Mouse (Mus musculus): ENCODE data around the gene Gm21719. TPM values are rescaled to one million over a fixed set of nuclear protein-coding genes. Genes with fewer than 3 reads are reported as not detected.
"Not testable (repeated sequence)": the region's sequence is repeated elsewhere in the genome, so short reads cannot be mapped to it uniquely, and the experiment has no call there.

The Gm21719 gene
- not detected in 2 replicates for polyA plus RNA-seq (2016; fragmentation: Nextera tagmentation; extraction: Ambion mirVana)

DNA sequence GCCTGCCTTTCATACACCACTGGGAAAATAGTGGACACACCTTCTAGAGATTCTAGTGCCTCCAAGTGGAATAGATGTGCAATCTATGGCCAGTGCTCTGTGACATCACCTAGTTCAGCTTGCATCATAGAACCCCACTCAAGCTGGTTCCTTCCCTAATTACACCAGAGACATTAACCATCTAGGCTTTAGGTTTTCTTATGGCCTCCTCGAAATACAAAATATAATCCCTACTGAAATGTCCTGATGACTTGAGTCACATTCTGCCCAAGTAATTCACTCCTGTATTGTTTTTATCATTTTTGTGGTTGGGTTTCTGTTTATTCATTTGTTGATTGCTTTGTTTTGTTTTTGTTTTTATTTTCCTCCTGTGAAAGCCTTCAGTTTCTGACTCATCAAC, at the start of gene Gm21719:
Gene Gm21719, minus strand, starts transcription at position 101 of the 400 bp plus-strand sequence.
- not testable (repeated sequence) for H3K4me3 ChIP-seq (replicated peaks); H3K27ac ChIP-seq; H3K9me3 ChIP-seq; ATAC-seq (ENCODE audit: low FRiP score); H3K36me3 ChIP-seq (replicated peaks); H3K4me2 ChIP-seq; H3K4me1 ChIP-seq; H3K9ac ChIP-seq; H3K27me3 ChIP-seq
- WGBS: 64% methylated on average over 1 of the region's 1 CpGs

Other genes with a start within 250 kb of the Gm21719 start
- gene Gm28919, start 99.3 kb downstream of the Gm21719 start, polyA plus RNA-seq (2016; fragmentation: Nextera tagmentation; extraction: Ambion mirVana): not detected in 2 replicates
- not detected in 2 replicates for gene Gm20830, start 235.4 kb upstream of the Gm21719 start, polyA plus RNA-seq (2016; fragmentation: Nextera tagmentation; extraction: Ambion mirVana)